Mouse (Mus musculus): ENCODE measurements around the gene Aox1. TPM values are rescaled to one million over a fixed set of nuclear protein-coding genes. Genes with fewer than 3 reads are reported as not detected.

The Aox1 gene
- polyA plus RNA-seq, 1 experiment from 2014 or later: 0.17 TPM

DNA sequence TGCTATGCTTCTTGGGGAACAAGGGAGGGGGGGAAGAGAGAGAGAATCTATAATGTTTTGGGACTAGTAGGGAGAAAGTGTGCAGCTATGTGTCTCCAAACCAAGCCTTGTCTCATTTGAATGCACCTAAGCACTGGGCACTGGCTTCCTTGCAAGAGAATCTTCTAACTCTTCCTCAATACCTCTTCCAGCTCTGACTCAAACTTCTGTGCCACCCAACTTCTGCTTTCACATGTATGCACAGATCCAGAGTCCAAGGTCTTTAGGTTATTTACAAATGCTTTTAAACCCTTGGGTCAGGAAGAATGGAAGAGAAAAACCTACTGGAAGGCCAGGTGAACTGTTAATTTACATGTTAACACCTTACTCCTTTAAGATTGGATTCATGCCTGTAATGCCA lies 83.7 kb downstream of the Aox1 start:
- Histone ChIP-seq H3K27me3 (no peaks in the 10 kb centered on the region), H3K4me2 (replicated peaks) (no peak overlapping the region), H3K27ac (replicated peaks) (no peak overlapping the region), H3K4me3 (no peak overlapping the region), H3K4me1 (no peaks in the 10 kb centered on the region), H3K36me3 (no peaks in the 10 kb centered on the region), H3K9me3 (no peaks in the 10 kb centered on the region), H3K9ac (replicated peaks) (no peak overlapping the region)
- no peak for ATAC-seq (ENCODE audit: low FRiP score, low read depth)

- no peak overlapping the region for H3K27ac ChIP-seq (replicated peaks)
- H3K27me3 ChIP-seq: no peaks in the 10 kb centered on the region
- no peaks in the 10 kb centered on the region for H3K4me1 ChIP-seq
- no peak for ATAC-seq (ENCODE audit: low FRiP score, low read depth)
- H3K36me3 ChIP-seq: no peaks in the 10 kb centered on the region
- whole genome bisulfite sequencing: 68% methylated on average over 6 of the region's 6 CpGs
- no peak overlapping the region for H3K4me3 ChIP-seq
- H3K9ac ChIP-seq (replicated peaks): no peak overlapping the region
- H3K4me2 ChIP-seq (replicated peaks): no peak overlapping the region
- no peaks in the 10 kb centered on the region for H3K9me3 ChIP-seq
Measured at GRCm38 (mm10) chr1:58114021-58114560, 84.4 kb downstream of the Aox1 start.

DNA sequence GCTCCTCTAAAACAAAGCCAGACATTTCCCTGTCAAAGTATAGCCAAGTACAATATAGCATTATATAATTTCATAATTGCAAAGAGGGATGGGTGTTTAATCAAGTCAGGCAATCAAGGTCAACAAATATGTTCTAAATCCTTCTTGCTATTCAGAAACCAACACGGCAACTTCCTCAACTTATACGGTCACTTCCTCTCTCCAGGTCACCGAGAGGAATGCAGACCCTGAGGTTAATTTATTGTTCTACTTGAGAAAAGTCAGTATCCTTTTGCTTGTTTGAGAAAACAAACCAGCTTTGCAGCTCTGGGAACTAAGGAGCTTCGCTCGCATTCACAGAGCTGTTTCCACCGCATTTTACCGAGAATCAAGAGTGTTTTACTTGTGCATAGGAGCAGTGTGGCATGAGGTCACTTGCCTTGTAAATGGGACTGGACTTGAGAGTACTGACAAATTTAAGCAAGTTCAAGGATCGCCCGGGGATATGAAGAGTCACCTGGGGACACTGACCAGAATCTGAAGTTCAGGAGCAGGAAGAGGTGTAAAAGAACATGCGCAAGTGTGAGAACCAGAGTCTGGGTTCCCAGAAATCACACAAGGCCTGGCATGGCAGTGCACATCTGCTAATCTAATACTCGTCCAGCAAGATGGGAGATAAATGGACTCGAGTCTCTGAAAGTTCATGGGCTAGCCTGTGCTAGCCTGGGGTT lies 85.1 kb downstream of the Aox1 start:
- H3K27ac ChIP-seq (replicated peaks): no peak overlapping the region
- H3K4me3 ChIP-seq: no peak overlapping the region
- no peak overlapping the region for H3K4me2 ChIP-seq (replicated peaks)
- H3K9ac ChIP-seq (replicated peaks): no peak overlapping the region
- 82% methylated on average over 12 of the region's 12 CpGs for WGBS
- H3K4me1 ChIP-seq: no peaks in the 10 kb centered on the region
- no peaks in the 10 kb centered on the region for H3K27me3 ChIP-seq
- H3K36me3 ChIP-seq: no peaks in the 10 kb centered on the region
- ATAC-seq (ENCODE audit: low FRiP score, low read depth): no peak
- H3K9me3 ChIP-seq: no peaks in the 10 kb centered on the region

GRCm38 (mm10) chr1:58118231-58118630 lies 88.5 kb downstream of the Aox1 start:
- Histone ChIP-seq H3K27me3 (no peaks in the 10 kb centered on the region), H3K36me3 (no peaks in the 10 kb centered on the region), H3K27ac (replicated peaks) (no peak overlapping the region), H3K4me1 (no peaks in the 10 kb centered on the region), H3K9ac (replicated peaks) (no peak overlapping the region), H3K9me3 (no peaks in the 10 kb centered on the region), H3K4me2 (replicated peaks) (no peak overlapping the region), H3K4me3 (no peak overlapping the region)
- ATAC-seq (ENCODE audit: low FRiP score, low read depth): no peak
- WGBS: 87% methylated on average over 3 of the region's 3 CpGs

DNA sequence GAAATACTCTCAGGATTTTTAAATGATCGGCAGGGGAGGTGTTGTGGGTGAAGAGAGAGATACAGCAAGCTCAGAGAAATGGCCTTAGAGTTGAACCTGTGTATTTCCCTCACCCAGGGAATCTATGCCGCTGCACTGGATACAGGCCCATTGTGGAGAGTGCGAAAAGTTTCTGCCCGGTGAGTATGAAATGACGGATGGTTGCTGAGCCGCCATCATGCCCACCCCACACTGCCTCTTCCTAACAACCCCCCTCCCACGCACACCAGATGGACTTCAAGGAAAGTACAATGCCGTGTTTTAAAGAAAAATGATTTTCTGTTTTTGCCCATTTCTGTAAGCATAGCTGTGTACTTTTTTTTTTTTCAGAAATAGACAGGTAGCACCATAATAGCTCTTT lies 95.2 kb downstream of the Aox1 start:
- H3K9ac ChIP-seq (replicated peaks): no peak overlapping the region
- H3K4me3 ChIP-seq: no peak overlapping the region
- H3K27ac ChIP-seq (replicated peaks): no peak overlapping the region
- H3K9me3 ChIP-seq: no peaks in the 10 kb centered on the region
- H3K4me2 ChIP-seq (replicated peaks): no peak overlapping the region
- no peaks in the 10 kb centered on the region for H3K4me1 ChIP-seq
- H3K27me3 ChIP-seq: no peaks in the 10 kb centered on the region
- no peak for ATAC-seq (ENCODE audit: low FRiP score, low read depth)
- WGBS: 94% methylated on average over 8 of the region's 8 CpGs
- no peaks in the 10 kb centered on the region for H3K36me3 ChIP-seq

- no peak overlapping the region for H3K27ac ChIP-seq (replicated peaks)
- no peak overlapping the region for H3K4me3 ChIP-seq
- ATAC-seq (ENCODE audit: low FRiP score, low read depth): no peak
- H3K9ac ChIP-seq (replicated peaks): no peak overlapping the region
- H3K36me3 ChIP-seq: no peaks in the 10 kb centered on the region
- no peaks in the 10 kb centered on the region for H3K27me3 ChIP-seq
- no peaks in the 10 kb centered on the region; the same call in 1 of the 2 replicates for H3K4me1 ChIP-seq
- H3K4me2 ChIP-seq (replicated peaks): no peak overlapping the region
- H3K9me3 ChIP-seq: 0 out of 2 replicates have a peak, but pooled peaks cover 6% of the 10 kb centered on the region
Measured at GRCm38 (mm10) chr1:58137891-58138290, 108.2 kb downstream of the Aox1 start.

DNA sequence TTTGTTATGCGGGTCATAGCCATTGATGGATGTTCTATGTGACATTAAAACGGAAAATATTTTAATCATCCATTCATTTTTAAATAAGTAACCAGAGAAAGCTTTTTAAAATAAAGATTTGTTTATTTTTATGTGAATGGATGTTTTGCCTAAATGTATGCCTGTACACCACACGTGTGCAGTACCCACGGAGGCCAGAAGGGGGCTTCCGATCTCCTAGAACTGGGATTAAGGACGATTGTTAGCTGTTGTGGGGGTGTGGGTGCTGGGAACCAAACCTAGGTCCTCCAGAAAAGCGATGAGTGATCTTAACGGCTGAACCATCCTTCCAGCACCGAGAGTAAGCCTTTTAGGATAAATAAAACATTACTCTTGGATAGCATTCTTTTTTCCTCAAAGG lies 109.3 kb downstream of the Aox1 start:
- 94% methylated on average over 9 of the region's 9 CpGs for WGBS
- H3K36me3 ChIP-seq: no peaks in the 10 kb centered on the region
- no peaks in the 10 kb centered on the region for H3K27me3 ChIP-seq
- no peak for ATAC-seq (ENCODE audit: low FRiP score, low read depth)
- H3K4me3 ChIP-seq: no peak overlapping the region
- no peak overlapping the region for H3K4me2 ChIP-seq (replicated peaks)
- H3K27ac ChIP-seq (replicated peaks): no peak overlapping the region
- H3K9ac ChIP-seq (replicated peaks): no peak overlapping the region
- H3K9me3 ChIP-seq: 0 out of 2 replicates have a peak, but pooled peaks cover 6% of the 10 kb centered on the region
- H3K4me1 ChIP-seq: no peaks in the 10 kb centered on the region; the same call in 1 of the 2 replicates

DNA sequence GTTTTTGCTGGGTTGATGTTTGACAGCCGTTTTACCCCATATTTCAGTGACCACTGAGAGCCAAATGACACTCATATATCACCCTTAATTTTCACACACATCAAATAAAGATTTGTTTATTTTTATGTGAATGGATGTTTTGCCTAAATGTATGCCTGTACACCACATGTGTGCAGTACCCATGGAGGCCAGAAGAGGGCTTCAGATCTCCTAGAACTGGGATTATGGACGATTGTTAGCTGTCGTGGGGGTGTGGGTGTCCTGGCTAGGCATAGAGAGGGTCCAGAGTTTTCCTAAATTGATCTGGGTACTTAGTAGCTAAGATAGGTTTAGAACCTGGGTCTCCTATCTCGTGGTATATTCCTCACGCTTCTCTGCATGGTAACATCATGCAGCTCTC lies 110.9 kb downstream of the Aox1 start:
- H3K4me3 ChIP-seq: no peak overlapping the region
- H3K4me2 ChIP-seq (replicated peaks): no peak overlapping the region
- H3K9me3 ChIP-seq: 0 out of 2 replicates have a peak, but pooled peaks cover 6% of the 10 kb centered on the region
- H3K9ac ChIP-seq (replicated peaks): no peak overlapping the region
- H3K27ac ChIP-seq (replicated peaks): no peak overlapping the region
- ATAC-seq (ENCODE audit: low FRiP score, low read depth): no peak
- H3K4me1 ChIP-seq: no peaks in the 10 kb centered on the region; the same call in 1 of the 2 replicates
- no peaks in the 10 kb centered on the region for H3K36me3 ChIP-seq
- no peaks in the 10 kb centered on the region for H3K27me3 ChIP-seq
- 90% methylated on average over 5 of the region's 5 CpGs for WGBS

DNA sequence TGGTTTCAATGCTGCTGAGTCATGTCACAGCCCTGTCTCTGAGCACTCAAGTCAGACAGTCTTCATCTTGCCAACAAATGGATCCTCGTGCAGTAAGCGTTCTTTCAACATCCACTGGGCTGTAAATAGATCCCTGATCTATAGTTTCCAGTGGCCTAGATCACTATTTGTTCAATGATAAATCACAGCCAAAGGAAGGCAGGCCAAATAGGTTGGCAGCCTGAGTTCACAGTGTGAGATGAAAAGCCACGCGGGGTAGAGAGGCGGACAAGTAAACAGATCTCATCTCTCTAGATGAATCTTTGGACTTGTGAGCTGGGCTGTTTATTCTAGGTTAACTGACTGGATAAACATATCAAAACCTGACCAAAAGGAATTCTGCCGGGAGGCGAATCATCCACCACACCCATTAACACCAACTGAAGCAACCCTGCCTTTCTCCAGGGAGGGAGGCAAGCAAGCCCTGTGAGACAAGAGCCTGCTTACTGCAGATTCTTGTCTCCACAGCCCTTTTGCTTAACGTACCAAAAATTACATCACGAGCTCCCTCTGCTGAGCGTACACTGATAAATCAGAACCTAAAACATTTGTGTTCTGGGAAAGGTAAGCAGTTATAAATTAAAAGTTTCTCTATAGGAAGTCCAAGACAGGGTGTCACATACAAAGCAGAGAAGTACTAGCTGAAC lies 114.8 kb downstream of the Aox1 start:
- WGBS: 82% methylated on average over 10 of the region's 10 CpGs
- Histone ChIP-seq H3K4me1 (no peaks in the 10 kb centered on the region), H3K9me3 (no peaks in the 10 kb centered on the region), H3K4me3 (no peak overlapping the region), H3K27ac (replicated peaks) (no peak overlapping the region), H3K9ac (replicated peaks) (no peak overlapping the region), H3K36me3 (no peaks in the 10 kb centered on the region), H3K4me2 (replicated peaks) (no peak overlapping the region), H3K27me3 (no peaks in the 10 kb centered on the region)
- ATAC-seq (ENCODE audit: low FRiP score, low read depth): no peak

DNA sequence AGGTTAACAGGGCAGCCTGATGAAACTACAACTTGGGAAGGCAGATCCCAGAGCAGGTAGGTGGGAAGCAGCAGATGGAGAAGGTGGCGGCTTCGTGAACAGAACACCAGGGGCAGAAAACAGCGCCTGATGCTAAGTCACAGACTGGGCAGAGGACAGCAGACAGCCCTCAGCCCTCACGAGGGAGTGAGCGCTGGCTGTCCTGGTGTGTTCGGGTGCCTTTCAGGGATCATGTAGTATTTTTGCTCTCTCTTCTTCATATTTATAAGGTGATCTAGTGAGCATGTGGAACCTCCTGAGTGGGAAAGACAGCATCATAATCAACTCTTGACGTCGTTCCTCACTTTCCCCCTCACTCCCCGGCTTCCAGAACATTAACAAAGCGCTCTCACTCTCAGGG lies 116.3 kb downstream of the Aox1 start:
- WGBS: 86% methylated on average over 10 of the region's 10 CpGs
- Histone ChIP-seq H3K9ac (replicated peaks) (no peak overlapping the region), H3K4me1 (no peaks in the 10 kb centered on the region), H3K36me3 (no peaks in the 10 kb centered on the region), H3K27me3 (no peaks in the 10 kb centered on the region), H3K9me3 (no peaks in the 10 kb centered on the region), H3K27ac (replicated peaks) (no peak overlapping the region), H3K4me3 (no peak overlapping the region), H3K4me2 (replicated peaks) (no peak overlapping the region)
- ATAC-seq (ENCODE audit: low FRiP score, low read depth): no peak

DNA sequence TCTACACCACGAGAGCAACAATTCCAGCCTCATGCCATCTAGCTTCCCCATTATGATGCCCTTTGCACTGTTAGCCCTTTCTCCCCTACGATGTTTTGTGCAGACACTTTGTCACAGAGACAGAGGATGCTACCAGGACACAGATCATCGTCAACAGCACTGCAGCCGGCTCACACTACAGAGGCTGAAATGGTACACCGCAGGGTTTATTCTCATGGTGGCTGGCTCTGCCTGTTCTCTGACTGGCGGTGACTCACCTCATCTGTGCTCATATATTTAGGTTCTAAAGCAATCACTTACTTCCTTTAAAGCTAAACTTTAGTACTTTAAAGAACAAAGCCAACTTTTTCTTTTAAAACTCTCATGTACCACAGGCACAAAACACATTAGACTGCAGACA lies 118.0 kb downstream of the Aox1 start:
- Histone ChIP-seq H3K27me3 (no peaks in the 10 kb centered on the region), H3K9ac (replicated peaks) (no peak overlapping the region), H3K4me3 (no peak overlapping the region), H3K27ac (replicated peaks) (no peak overlapping the region), H3K9me3 (no peaks in the 10 kb centered on the region), H3K4me1 (no peaks in the 10 kb centered on the region), H3K4me2 (replicated peaks) (no peak overlapping the region), H3K36me3 (no peaks in the 10 kb centered on the region)
- WGBS: 81% methylated on average over 6 of the region's 6 CpGs
- ATAC-seq (ENCODE audit: low FRiP score, low read depth): no peak

DNA sequence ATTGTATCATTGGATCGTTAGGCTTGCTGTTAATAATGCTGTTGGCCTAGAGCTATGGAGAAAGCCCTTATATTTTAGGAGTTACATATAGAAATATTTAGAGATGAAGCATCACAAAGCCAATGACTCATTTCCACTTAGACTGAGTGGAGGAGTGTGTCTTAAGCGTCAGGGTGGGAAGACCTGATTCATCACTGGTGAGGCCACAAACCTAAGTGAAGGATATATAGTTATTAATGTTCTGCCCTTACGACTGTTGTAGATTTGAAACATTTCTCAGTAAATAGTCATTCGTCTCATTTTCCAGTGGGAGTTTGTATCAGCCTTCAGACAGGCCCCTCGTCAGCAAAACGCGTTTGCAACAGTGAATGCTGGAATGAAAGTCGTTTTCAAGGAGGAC lies 122.5 kb downstream of the Aox1 start:
- WGBS: 88% methylated on average over 8 of the region's 8 CpGs

More for the DNA sequence above, 122.5 kb downstream of the Aox1 start:
- Histone ChIP-seq H3K9ac (replicated peaks) (no peak overlapping the region), H3K4me2 (replicated peaks) (no peak overlapping the region), H3K9me3 (no peaks in the 10 kb centered on the region), H3K36me3 (no peaks in the 10 kb centered on the region), H3K27me3 (no peaks in the 10 kb centered on the region), H3K4me3 (no peak overlapping the region), H3K27ac (replicated peaks) (no peak overlapping the region), H3K4me1 (no peaks in the 10 kb centered on the region)
- no peak for ATAC-seq (ENCODE audit: low FRiP score, low read depth)
